Mouse (Mus musculus) spleen, postnatal 36 days (tissue): Measurements from ENCODE around the gene Paxip1.

ENCODE experiments used
- DNase-seq, 2 experiments: peaks; one replicate each; pipeline ENCODE4 v3.0.0; 2022; ENCODE audit warnings: low spot score in 2 of 2, mixed read lengths in 1 of 2

Gene Paxip1

DNA sequence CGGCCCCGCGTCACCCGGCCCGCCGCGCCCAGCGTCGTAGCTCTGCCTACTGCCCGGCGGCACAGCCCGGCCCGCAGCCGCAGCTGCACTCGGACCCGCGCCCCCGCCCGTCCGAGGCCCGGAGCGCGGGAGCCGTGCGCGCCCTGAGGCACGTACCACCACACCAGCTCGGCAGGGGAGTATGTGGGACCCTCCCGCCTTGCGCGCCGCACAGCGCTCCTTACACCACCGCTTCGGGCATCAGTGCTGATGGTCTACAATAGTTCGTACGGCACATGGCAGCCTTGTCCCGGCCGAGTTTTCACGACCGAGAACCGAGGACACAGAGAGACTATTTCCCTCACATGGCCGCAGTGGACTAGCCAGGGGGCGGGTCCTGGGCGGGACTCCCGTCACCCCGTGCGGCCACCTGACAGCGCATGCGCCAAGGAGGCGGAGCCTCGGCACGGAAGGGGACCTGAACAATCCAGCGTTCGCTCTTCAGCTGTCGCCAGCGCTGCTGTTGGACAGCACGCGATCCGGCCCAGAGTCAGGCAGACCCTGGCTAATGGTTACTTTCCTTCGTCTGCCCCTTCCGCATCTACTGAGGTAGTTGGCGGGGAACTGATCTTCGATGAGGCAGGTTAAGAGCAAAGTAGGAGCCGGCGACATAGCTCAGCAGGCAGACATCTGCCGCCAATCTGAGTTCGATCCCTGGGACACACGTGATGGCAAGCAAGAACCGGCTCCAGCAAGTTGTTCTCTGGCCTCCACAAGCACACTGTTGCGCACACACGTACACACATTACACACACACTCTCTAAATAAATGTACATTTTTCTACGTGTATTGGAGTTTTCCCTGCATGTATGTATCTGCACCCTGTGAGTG, at the start of gene Paxip1:
TSS of gene Paxip1 (minus strand) at position 389 of the 870 bp plus-strand sequence.
- peak; percentile 94 to 96 for DNase-seq

DNA sequence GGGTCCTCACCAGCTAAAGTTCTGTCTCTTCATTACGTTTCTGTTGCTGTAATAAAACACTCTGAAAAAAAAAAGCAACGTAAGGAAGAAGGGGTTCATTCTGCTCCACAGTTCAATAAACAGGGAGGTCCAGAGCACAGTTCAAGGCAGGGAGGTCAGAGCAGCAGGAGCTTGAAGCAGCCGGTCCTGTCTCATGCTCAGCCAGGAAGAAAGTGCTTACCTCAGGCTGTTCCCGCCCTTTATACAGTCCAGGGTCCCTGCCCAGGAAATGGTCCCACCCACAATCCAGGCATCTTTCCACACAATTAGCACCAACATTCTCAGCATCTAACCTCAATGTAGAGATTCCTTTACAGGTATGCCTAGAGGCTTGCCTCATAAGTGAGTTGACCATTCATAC, 46.6 kb upstream of the Paxip1 start:
- no peak for DNase-seq

DNA sequence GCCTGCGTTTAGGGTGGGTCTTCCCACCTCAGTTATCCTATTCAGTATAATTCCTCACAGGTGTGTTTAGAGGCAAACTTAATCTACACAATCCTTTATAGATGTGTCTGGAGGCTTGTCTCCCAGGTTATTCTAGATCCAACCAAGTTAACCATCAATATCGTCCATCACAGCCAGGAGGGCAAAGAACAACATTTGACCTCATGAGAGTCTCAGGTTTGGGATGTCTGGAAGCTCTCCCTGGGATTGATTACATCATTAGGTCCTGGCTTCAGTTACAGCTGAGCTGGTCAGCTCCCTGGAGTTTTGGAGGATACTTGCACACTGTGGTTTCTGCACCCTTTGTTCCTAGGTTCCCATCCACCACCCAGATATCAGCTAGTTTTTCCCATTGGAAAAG, 43.6 kb upstream of the Paxip1 start:
- DNase-seq = no peak

DNA sequence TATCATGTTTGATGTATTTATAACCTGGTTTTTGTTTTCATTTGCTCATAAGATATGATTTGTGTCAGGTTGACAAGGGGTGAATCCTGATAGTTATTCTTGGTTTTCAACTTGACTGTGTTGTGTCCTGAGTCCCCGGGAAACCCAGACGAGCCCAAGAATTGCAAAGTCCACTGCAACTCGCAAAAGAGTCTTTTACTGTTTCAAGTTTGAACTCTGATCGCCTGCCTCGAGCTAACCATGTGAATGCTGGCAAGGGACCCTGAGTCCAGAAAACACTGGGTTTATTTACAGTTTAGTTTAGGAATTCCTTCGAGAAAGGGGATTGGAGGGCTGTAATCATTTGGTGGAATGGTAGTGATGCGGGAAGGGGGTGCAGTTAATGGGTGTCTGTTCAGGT, 36.5 kb upstream of the Paxip1 start:
- DNase-seq = no peak

DNA sequence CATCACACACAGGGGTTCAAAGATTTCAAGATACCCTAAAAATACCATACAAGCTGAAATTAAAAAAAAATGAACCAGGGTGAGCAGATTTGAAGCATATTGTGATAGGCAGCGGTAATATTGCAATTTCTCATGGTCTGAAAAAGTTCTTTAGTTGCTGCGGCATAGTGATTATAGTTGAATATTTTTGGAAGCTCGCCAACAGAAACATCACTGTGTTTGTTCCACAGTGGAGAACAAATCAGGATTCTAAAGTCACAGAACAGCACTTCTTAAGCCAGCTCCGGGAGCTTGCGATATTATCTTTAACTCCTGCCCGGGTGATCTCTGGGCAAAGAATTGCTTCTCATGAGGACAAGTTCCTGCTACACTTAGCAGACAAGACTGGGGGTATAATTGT, 29.7 kb upstream of the Paxip1 start:
- DNase-seq = no peak

DNA sequence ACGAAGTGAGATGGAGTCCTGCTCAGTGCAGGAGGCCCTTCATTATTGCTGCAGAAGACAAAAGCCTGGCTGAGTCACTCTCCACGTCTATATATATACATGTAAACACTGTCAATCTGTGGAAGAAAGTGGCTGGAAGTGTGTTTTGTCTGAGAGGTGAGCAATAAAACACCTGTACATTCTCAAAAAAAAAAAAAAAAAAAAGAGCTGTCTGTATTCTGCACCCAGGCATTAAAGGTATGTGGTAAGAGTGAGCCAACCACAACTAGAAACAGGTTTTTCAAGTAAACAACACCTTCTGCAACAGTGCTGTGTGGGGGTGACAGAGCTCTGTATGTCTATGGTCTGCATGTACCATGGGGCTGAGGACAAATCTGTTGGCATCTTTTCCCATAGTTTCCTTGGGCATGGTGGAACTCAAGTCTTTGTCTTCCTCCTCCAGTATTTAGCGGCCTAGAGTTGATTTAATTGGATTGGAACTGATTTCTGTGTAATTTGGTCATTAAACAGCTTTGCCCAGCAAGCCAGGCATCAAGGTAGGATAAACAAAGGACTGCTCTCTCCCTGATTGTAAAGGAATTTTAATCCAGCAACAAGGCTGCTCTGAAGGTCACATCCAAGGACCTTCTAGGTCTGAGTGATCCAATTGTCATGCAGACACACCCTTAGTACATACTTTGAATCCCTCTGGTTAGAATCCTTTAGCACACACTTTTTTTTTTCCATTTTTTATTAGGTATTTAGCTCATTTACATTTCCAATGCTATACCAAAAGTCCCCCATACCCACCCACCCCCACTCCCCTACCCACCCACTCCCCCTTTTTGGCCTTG, 27.6 kb upstream of the Paxip1 start:
- no peak for DNase-seq

DNA sequence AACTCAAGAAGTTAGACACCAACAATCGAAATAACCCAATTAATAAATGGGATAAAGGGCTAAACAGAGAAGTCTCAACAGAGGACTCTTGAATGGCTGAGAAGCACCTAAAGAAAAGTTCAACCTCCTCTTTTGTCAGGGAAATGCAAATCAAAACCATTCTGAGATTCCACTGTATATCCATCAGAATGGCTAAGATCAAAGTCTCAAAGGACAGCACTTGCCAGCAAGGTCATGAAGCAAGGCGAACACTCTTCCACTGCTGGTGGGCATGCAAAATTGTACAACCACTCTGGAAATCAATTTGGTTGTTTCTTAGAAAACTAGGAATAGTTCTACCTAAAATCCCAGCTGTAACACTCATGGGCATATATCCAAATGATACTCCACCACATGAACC, 22.8 kb upstream of the Paxip1 start:
- no peak for DNase-seq

DNA sequence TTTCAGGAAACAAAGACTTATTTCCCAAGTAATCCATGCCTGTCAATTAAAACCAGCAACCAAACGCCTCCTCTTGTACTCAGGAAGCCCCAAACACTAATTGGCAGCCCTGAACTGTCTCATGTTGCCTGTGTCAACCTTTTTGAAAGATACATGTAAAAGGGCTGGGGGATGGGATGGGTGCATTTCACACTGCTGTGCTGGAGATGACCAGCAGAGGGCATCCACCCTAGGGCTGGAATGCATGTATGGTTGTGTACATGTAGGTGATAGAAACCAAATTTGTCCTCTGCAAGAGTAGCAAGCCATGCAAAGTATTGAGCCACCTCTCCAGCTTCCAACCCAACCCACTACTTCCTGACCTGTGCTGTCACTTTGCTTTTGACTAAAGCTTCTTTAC, 2.4 kb upstream of the Paxip1 start:
- peak; percentile 67 to 74 for DNase-seq

DNA sequence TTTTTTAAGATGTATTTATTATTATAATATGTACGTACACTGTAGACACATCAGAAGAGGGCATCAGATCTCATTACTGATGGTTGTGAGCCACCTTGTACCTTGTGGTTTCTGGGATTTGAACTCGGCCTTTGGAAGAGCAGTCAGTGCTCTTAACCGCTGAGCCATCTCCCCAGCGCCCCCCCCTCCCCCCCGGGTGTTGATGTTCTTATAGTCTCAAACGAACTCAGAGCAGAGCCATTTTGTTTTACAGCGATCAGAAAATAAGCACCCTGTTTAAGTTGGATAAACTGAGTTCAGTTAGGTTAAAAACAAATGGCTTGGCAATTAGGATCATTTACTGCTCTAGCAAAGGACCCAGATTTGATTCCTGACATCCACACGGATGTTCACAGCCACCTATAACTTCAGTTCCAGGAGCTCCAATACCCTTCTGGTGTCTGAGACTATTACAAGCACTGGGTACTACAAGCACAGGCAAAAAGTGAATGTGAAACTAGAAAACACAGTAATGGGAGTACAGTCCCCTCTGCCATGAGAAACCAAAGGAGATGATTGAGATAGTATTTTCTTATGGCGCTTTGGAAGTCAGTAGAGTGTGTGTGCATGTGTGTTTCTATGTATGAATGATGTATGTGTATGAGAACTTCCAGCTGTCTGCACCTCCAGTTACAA, 1.2 kb upstream of the Paxip1 start:
- DNase-seq = no peak

DNA sequence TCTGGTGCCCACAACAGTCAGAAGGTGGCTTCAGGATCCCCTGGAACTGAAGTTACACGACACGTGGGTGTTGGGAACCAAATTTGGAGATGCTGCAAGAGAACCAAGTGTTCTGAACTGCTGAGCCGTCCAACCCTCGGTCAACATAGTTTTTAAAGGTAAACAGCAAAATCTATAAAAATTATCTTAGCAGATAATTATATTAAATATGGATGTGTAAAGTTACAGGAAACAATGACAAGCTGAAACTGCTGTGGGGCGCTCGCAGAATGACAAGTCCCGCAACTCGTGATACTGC, 631 bp upstream of the Paxip1 start:
- DNase-seq = no peak

DNA sequence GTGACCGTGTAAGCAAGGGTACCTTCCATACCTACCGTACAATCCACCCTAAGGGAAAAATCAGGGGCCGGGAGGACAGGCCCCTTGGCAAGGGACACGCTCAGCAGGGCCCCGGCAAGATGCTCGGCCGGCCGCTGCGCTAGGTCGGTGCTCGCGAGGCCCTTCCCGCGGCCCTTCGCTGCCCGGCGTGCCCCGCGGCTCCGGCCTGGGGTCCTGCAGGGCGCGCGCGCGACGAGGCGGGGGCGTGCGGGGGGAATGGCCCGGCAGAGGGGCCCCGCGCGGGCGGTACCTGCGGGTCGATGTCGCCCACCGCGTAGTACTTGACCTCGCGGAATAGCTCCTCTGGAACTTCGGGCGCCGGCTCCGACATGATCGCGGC, 592 bp downstream of the Paxip1 start:
- DNase-seq = no peak

DNA sequence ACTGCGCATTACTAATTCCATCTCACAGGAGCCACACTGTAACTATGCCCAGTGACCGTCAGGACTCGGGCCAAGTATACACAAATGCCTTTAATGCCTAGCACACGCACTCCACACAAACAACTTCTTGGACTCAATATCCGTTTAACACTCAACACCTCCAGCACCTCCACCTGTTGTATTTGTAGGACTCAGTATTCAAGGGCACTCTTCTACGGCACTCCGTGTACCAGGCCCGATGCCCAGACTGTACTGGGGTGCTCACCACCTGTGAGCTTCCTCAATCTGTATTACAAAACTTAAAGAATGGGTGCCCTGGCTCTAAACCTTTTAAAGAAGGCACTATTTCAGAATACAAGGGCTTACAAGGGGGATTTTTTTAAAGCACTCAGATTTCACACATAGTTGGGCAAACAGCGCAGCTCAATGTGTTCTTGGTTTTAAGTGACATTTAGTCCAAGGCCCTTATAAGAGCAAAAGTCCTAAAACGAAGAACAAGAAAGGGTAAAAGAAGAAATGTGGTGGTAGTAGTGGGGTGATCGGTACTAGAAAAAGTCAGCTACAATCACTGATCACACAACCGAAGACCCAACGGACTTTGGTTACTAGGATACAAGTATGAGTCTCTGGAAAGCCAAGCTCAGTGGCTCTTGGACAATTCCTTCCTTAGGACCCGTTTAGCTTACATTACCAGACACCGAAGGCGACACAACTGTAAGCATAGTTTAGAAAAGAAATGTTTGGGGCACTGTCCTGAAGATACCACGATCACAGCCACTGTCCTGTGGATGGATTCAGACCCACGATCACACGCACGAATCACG, 1.2 kb downstream of the Paxip1 start:
- no peak for DNase-seq

DNA sequence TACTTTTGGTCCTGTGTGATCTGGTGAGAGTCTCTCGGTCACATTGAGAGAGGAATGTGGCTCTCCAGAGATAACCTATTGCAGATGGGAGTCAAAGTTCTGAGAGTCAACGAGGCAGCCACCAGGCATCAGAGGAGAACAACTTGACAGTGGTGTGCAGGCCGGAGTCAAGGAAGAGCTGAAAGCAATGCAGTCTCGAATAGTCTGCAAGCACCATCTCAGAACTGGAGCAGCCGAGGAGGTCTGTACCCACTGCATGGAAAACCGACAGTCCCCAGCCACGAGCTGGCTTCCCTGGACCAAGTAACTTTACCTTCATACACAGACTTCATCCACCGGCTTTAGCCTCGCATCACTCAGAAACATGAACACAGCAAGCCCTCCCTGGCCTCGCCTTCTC, 1.9 kb downstream of the Paxip1 start:
- no peak for DNase-seq

DNA sequence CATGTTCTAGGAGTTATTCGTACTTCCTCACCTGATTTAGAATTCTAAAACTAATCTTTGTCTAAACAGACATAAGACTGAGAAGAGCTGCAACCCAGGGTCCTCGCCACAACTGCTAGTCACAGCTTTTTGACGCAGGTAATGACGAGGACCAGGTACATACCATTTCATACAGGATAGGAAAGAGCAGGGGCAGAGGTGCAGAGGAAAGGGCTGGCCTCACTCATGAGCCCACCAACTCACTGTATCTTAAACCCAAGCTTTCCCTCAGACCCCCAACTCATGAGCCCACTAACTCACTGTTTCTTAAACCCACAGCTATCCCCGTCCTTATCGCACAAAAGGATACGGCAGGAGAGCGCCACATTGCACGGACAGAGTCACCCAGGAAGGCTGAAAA, 8.1 kb downstream of the Paxip1 start:
- DNase-seq = no peak

DNA sequence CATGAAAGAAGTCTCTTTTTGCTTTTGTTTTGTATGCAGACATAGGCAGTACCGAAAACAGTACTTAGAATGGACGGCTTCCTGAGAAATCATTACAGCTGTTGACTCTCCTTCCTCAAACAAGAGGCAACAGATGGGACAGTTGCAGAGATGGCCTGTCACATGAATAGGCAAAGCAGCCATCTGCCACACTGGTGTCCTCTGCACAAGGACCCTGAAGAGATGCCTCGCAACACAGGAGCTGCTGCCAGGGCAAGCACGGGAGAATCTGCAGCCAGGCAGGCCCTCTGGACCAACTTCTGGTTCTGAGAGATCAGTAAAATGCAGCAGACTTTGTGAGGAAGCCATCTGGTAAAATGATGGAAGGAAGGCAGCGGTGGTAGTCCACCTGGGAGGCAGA, 23.5 kb downstream of the Paxip1 start:
- no peak for DNase-seq

DNA sequence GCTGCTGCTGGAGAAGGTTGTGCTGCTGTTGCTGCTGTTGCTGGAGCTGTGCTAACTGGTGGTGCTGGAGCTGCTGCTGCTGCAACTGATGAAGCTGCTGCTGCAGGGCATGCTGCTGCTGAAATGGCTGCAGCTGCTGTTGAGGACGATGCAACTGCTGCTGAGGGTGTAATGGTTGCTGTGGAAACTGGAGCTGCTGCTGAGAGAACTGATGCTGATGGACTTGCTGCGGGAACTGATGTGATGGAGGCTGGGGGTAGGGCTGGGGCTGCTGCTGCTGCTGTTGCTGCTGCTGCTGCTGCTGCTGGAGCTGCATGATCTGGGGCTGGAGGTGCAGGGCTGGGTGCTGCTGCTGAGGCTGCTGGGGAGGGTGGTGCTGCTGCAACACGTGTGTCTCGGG, 25.7 kb downstream of the Paxip1 start:
- DNase-seq = no peak

DNA sequence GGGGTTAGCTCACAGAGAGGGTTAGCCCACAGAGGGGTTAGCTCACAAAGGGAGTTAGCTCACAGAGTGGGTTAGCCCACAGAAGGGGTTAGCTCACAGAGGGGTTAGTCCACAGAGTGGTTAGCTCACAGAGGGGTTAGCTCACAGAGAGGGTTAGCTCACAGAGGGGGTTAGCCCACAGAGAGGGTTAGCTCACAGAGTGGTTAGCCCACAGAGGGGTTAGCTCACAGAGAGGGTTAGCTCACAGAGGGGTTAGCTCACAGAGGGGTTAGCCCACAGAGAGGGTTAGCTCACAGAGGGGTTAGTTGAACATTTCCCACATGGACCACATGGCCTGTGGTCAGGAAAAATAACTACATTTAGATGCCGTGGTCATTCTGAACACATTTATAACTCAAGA, 46.5 kb downstream of the Paxip1 start:
- DNase-seq = no peak

DNA sequence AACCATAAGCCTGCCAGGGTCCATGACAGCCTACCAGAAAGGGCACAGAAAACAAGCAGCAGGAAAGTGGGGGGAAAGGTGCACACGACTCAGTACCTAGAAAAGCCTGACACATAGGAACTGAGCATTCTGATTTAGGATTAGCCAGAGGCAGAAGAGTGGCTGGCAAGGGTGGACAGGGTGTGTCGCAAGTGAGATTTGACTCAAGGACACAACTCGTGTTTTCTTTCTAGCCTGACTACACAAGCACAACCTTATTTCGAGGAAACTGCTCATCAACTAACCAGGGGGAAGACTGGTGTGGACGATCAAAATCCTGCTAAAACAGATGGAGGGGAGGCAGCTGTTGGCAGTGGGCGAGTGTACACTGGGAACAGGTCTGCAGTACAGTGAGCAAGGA, 52.3 kb downstream of the Paxip1 start:
- no peak for DNase-seq

DNA sequence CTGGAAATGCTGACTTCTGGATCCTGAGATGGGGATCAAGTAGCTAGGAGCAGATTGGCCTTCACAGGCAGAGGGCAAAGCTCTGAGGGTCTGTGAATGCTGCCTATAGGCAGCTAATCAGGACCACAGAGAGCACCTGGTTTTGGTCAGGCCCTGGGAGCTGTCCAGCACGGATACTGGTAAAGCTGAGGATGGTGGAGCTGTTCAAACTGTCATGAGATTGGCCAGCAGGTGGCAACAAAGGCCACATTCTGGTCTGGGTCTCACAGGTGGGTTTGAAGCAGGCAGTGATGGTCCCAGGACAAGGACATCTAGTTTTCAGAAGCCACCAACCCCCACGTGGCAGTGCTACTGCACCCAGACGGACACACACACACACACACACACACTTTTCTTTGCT, 54.3 kb downstream of the Paxip1 start:
- no peak for DNase-seq

DNA sequence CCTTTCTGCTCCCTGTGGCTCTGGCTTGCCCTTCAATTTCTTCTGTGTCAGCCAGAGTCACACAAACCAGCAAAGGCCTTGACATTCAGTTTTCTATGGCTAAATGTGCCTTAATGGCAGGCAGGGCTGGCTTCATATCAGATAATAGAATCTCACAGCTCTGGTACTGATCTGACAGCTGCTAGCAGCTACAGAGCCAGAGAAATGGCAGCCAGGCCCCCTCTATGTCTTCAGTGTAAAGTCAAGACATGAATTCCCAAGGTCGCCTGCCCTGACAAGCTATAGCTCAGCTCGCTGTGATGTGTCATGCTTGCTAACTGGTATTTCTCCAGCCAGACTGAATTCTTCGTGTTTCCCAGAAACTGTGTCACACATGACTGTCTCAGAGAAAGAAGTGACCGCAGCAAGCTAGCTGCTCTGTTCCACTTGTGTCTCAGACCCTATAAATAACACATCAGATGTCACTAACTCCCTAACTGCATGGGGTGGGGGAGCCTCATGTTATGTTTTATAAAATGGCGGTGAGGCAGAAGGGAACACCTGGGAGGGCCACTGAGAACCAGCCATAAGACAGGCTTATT, 59.1 kb downstream of the Paxip1 start:
- no peak for DNase-seq

DNA sequence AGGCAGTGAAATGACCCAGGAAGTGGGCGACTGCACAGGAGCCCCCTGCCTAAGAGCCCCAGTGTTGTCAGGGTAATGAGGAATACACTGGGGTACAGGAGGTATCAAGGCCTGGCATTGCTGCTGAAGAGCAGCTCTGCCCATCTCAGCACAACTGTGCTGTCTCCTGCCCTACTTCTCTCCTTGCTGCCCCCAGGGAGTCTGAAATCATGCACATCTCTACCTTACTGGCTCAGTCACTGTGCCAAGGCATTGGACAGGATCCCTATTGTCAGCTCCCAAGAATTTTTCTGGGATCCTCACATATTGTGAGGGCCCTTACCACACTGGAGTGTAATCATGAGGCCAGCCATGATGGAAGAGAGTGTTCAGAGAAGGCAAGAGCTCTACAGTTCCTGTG, 60.1 kb downstream of the Paxip1 start:
- DNase-seq = no peak

DNA sequence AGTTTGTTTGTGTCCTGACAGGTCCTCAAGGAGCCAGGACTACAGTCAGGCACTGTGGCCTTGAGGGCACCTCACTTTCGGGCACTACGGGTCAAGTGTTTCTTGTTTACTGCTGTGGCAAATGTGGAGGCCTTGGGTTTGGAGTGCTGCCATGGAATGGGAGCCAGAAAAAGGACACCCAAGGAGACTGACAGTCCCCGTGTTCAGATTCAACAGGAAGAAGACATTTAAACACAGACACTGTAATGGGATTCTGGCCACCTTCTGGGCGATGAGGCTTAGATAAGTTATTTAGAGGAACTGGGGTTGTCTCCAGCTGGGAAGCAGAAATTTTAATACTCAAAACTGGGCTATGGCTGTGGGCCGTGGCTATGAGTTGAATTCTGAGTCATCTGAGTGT, 60.8 kb downstream of the Paxip1 start:
- DNase-seq = no peak
